Mouse (Mus musculus) adipose tissue, adult 10 weeks (tissue): ENCODE results near the gene Tmem59. TPM values are rescaled to one million over a fixed set of nuclear protein-coding genes. Genes with fewer than 3 reads are reported as not detected.

Source experiments
- polyA plus RNA-seq: library from polyadenylated mRNA; stranded (reverse); fragments of 350-450 nt; fragmentation: Illumina TruSeq; extraction: RNeasy Lipid Tissue Mini Kit (QIAGEN cat#74804); gene quantifications from one replicate; pipeline ENCODE4 v1.2.3, GENCODE M21; 2014; ENCODE audit warnings: low read depth, low replicate concordance

Tmem59 gene
- polyA plus RNA-seq = 335 TPM

GRCm38 (mm10) chr4:107178182-107178829 is at the start of gene Tmem59:
TSS of gene Tmem59 (plus strand) at chr4:107178399.

GRCm38 (mm10) chr4:107178830-107179490 is 761 bp downstream of the Tmem59 start, which contains the start of gene Tceanc2:
TSS of gene Tceanc2 (minus strand) at chr4:107179116.

DNA sequence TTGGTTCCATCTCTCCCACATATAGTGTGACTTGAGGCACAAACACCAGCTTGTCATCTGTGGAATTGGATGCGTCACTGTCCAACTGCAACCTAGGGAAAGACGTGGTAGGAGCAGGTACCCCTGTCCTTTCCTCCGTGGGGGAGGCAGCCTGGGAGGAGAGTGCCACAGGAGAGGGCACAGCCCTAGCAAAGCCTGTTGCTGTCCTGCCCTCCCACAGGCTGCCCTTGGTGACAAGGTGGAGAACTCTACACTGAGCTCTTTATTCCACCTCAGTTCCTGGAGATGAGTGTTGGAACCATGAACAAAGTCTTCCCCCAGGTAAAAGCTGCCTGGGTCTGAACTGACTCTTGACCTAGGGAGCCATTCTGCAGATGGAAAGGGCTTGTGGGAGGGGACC is 30.7 kb downstream of the Tmem59 start, which contains the start of gene Ldlrad1:
Gene Ldlrad1, plus strand, starts transcription at position 301 of the 400 bp plus-strand sequence.

Other genes starting within 250 kb of the Tmem59 start
- 232 TPM for gene Mrpl37, start 111.5 kb upstream of the Tmem59 start, polyA plus RNA-seq
- gene Cyb5rl, start 111.4 kb upstream of the Tmem59 start, polyA plus RNA-seq = 25.1 TPM
- gene Cdcp2, start 81.5 kb upstream of the Tmem59 start, polyA plus RNA-seq = not detected
- 17.7 TPM for gene Tceanc2, start 717 bp downstream of the Tmem59 start, polyA plus RNA-seq
- gene Ldlrad1, start 30.8 kb downstream of the Tmem59 start, polyA plus RNA-seq = not detected
- gene Lrrc42, start 75.1 kb downstream of the Tmem59 start, polyA plus RNA-seq = 15.2 TPM
- gene Hspb11, start 75.2 kb downstream of the Tmem59 start, polyA plus RNA-seq = 25.2 TPM
- 1.4 TPM for gene Dio1, start 128.8 kb downstream of the Tmem59 start, polyA plus RNA-seq
- 48.3 TPM for gene Yipf1, start 136.0 kb downstream of the Tmem59 start, polyA plus RNA-seq
- gene Ndc1, start 189.4 kb downstream of the Tmem59 start, polyA plus RNA-seq = 10.7 TPM